Mouse (Mus musculus) E14TG2a.4 (cell line): ENCODE measurements around the gene Aaas.

Source experiments
- CTCF ChIP-seq: conservative IDR thresholded peaks from 2 replicates; pipeline ENCODE4 v1.5.1; 2014; ENCODE audit warnings: low read length
- NANOG ChIP-seq: IDR thresholded peaks from 2 replicates; pipeline ENCODE4 v1.6.1; 2014; ENCODE audit warnings: borderline replicate concordance, low read length, mixed read lengths

GRCm38 (mm10) chr15:102383671-102384070 is 33.1 kb upstream of the Aaas start:
- TF ChIP-seq CTCF (no peak), NANOG (no peak)
